Mouse (Mus musculus) heart, postnatal 36 days (tissue): ENCODE data around the gene Tanc2. TPM values are rescaled to one million over a fixed set of nuclear protein-coding genes. Genes with fewer than 3 reads are reported as not detected.

Experiments
- DNase-seq, 2 experiments: peaks; one replicate each; pipeline ENCODE4 v3.0.0; 2021 to 2022
- intact Hi-C: fragments of 180-260 bp; cut with DNase I; formaldehyde crosslinking; loops from one replicate; pipeline ENCODE4 v1.15.1; 2025
- total RNA-seq, 2 experiments: library from RNA; stranded (reverse); gene quantifications; 2 replicates each; pipeline ENCODE4 v1.2.3; 2021

The Tanc2 gene
- total RNA-seq, 2 experiments from 2014 or later = 10.6 to 13.3 TPM

DNA sequence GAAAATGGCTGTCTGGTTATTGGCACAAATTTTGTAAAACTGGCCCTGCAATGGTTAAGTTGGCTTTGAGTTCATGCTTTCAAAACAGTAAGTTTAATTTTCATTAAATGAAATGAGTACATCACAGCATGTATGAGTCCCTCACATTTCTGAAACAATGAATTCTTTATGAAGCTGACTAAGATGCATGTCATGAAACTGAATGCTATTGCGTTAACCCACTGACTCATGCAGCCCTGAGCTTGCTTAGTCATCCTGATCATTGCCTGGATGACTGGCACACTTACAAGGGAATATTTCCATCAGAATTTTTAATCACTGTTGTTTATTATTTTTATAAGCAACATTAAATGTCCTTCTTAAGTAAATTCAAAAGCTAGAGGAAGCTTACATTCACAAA, 233.5 kb downstream of the Tanc2 start:
- intact Hi-C loops = no loop called here
- DNase-seq = no peak

DNA sequence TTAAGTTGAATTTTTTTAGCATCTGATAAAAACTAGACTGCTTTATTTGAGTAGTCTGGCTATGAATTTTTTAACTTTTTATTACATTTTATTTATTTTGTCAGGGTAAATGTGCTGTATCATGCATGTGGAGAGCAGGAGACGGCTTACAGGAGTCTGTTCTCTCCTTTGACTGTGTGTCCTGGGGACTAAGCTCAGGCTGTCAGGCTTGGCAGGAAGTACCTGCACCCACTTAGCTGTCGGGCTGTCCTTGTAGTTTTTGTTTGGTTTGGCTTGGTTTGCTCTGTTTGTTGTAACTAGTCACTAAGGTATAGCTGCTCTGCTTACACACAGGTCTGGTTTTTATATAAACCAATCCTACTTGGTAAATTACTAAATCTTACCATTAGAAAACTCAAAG, 234.0 kb downstream of the Tanc2 start:
- intact Hi-C loops = no loop called here
- no peak for DNase-seq

DNA sequence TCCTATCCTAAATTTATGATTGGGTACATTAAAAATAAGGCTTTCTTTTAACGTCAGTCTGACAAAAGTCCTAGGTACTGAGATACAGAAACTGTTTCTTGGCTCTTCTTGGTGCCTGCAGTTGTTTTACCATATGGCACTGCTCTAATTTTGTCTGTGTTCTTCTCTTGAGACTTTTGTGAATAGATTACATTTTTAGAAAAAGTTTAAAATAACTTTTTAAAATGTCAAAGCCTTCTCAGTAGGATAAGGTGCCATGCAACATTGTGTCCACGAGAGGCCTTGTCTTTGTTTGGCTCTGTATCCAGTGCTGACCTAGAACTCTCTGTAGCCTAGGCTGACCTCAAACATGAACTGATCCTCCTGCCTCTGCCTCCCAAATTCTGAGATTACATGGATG, 238.4 kb downstream of the Tanc2 start:
- no peak for DNase-seq
- intact Hi-C loops = no loop called here

DNA sequence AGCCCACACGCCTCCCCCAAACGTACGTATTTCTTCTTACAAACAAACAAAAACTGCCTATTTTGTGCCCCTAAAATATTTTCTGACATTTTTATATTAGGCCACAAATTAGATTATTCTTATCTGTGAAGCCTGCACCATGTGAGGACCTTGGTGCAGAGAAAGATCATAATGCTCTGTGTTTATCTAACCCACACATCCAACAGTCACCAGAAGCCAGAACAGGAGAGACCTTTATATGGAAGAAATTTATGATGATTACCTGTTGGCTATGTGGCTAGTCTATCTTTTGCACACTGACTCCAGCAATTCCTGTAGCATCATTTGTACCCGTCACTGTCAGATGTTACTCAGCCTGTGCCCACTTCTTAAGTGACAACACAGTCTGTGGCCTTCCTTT, 245.4 kb downstream of the Tanc2 start:
- intact Hi-C loops = no loop called here
- DNase-seq = no peak

DNA sequence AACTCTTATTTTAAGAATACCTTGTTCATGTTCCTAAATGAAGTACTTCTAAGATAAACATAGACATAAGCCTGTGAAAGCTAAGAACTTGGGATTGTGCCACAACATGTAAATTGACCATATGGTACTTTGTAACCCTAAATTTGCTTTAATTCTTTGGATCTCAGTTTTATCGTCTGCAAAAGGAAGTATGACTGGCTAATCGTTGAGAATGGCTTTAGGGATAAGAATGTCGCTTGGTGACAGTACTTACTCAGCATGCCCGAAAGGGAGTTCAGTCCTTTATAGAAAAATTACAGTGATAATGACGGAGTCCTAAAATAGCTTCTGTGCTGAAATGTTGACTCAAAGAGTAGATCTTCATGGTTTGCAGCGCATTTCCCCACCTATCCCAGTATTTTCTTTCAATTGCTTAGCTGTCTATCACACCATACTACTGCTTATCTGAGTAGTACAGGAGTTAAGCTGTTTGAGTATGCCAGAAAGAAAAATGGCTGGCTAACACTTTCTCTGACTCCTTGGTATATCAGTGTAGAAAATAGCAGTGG, 246.6 kb downstream of the Tanc2 start:
- intact Hi-C loops = no loop called here
- DNase-seq = no peak

DNA sequence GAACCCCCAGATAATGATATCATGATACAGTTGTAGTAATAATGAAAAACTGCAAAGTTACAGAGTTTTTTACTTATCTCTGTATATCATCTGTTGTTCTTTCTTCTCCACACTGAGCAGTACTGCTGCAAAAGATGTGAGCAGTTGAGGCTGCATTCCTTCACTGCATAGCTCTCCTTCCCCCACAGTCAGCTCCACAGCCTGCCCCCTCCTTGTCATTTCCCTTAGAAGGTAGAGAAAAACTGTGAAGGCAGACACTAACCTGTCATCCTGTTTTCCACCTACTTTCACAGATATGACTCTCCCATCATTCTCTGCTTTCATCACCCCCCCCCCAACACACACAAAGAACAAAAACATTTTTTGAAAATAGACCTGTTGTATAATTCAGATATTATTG, 248.2 kb downstream of the Tanc2 start:
- intact Hi-C loops = no loop called here
- no peak for DNase-seq

DNA sequence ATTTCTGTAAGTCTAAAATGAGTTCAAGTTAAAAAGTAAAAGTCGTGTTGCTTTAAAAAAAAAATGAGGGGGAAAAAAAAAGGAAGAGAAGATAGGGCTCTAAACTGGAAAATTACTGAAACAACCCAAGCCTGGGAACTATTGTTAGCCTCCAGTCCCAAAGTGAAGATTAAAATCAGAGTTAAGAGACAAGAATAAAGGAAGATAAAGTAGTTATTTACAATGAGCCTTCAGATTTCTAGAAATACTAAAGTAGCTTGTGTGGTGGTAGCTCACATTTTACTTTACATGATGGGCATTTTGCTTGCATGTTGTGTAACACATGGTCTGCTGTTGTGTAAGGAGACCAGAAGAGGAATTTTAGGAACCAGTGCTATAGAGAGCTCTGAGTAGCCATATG, 256.1 kb downstream of the Tanc2 start:
- DNase-seq = no peak
- intact Hi-C loops = no loop called here

DNA sequence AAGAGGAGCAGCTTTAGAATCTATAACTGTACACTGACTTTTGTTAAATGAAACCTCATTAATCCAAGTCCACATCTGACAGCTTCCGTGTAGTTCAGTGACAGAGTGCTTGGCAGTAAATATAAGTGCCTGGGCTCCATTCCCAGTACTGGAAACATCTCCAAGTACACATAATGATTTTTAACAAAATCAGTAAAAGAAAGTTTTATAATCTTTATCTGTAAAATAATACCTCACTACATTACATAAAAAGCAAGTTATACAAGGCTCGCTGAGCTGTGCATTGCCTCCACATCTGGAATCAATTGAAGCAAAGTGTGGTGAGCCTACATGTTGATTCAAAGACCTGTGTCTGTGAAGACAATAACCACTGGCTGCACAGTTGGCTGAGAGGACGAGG, 265.7 kb downstream of the Tanc2 start:
- intact Hi-C loops = loop anchor here (5.0 kb wide), 4 partner anchors 173 to 508 kb away; no protein-coding TSS in a partner anchor
- DNase-seq = no peak

DNA sequence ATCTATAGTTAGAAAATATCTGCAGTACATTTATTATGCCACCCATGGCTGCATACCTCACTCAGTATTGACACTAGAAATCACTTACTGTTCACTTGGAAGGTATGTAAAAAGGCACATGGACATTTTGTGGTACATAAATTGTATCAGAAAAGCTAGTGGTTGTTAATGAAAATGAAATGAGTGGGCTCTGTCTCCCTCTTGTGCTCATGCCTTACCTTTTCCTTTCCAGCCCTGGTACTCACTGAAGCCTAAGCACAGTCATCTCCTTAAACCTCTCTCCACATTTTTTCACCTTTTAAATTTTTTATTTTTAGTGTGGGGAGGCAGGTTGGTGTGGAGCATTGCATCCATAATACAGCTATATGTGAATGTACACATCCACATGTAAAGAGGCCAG, 268.3 kb downstream of the Tanc2 start:
- intact Hi-C loops = loop anchor here (5.0 kb wide), 4 partner anchors 176 to 511 kb away; no protein-coding TSS in a partner anchor
- no peak for DNase-seq

DNA sequence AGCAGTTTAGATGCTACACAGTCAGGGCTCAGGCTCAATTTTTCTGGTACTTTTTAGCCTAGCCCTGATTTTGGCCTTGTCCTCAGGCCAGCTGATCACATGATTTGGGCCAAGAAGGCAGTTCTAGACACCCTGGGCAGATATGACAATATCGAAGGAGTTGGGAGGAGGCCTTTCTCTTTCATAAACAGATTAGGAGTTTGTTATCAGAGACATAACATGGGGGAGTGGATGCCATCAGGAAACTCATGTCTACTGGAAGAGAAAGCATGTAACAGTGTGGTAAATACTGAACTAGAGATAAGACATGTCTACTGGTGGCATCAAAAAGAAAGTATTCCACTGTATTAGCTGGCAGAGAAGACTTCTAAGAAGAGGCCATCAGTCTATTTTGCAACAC, 295.8 kb downstream of the Tanc2 start:
- DNase-seq = no peak
- intact Hi-C loops = no loop called here

DNA sequence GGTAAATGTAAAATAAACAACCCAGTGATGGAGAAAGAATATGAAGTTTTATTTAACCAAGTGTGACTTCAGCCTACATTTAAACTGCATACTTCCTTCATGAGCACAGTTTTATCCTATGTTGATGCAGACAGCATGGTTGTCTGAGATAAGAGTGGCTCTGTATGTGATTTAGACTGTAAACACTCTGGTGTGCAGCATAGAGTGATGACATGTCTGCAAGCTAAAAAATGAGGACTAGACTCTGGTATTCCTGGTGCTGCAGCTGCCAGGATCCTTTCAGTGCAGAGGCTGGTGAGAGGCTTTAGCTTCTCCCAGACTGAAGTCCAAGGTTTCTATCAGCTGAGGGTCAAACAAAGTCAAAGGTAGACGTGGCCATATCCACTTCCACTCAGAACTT, 297.5 kb downstream of the Tanc2 start:
- DNase-seq = no peak
- intact Hi-C loops = no loop called here

DNA sequence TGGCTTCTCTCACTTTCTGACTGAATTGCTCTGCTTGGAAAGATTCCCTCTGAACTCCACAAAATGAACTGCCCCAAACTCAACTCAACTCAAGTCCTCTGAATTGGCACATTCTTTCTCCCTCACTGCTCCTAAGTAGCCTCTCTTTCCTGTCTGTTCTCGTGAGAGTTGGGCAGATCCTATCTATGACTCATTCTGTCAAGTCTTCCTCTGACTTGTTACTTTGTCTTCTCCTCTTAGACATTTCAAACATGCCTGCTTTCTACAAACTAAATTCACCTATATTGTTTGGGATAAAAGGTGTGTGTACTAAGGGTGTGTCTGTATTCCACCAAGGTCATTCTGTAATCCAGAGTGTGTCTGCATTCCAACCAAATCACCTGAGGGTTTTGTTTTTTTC, 309.4 kb downstream of the Tanc2 start:
- no peak for DNase-seq
- intact Hi-C loops = no loop called here

DNA sequence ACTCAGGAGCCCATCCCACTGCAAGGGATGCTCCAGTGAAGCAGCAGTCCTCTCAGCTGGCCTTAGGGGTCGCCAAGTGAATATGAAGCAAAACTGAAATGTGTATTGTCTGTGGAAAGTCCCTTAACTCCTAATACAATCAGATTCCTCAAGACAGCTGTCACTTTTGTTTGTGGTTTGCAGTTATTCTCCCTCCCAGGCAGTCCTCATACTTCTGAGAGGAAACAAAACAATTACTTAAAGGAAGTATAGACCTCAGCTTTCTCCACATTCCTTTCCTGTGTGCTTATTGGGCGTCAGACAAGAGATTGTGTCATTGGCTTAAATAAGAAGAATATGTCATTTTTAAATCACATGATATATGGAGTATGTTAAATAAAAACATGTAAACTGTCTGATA, 311.7 kb downstream of the Tanc2 start:
- DNase-seq = no peak
- intact Hi-C loops = no loop called here

DNA sequence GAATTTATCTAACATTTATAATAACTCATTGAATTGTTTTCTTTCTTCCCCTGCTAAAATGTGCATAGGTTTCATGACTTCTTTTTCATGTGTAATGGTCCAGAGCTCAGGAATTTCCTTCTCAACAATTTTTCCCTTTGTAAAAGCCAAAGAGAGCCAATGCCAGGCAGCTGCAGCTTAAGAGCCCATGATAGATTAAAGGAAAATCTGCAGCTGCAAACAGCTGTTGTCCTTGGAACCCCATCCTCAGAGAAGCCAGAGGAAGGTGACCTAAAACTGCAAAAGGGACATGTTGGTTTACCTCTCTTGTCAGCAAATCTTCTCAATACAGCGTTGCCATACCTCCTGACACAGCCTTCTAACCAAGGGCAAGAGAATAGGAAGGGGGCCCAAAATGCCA, 313.2 kb downstream of the Tanc2 start:
- intact Hi-C loops = no loop called here
- peak in 1 of 2 experiments; percentile 25 for DNase-seq

DNA sequence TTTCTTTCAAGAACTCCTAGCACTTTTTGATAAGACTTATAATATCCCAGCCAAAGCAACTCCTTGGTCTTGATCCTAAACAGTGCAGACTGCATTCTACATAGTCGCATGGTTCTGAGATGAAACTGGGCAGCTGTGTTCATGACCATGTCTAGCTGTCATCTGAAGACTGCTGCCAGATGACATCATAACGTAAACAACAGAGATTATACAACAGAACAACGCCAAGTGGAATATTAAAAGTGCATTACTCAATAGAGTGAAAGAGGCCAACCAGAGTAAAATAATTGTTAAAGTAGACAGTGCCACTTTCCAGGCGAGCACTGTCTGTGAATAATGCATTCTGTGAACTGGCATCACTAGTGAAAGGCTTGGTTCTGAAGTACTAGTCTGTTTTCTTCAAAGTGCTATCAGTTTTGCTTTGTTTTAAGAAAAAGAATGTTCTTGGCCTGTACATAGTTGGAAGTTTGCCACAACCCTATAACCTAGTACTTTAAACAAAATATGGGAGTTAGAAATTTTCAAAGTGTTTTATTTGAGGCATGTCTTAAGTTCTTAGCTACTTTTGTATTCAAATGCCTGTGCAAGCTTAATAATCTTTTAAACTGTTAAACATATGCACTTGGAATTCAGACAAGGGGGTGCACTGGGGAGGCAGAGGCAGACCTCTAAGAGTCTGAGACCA, 315.9 kb downstream of the Tanc2 start:
- DNase-seq = no peak
- intact Hi-C loops = no loop called here

DNA sequence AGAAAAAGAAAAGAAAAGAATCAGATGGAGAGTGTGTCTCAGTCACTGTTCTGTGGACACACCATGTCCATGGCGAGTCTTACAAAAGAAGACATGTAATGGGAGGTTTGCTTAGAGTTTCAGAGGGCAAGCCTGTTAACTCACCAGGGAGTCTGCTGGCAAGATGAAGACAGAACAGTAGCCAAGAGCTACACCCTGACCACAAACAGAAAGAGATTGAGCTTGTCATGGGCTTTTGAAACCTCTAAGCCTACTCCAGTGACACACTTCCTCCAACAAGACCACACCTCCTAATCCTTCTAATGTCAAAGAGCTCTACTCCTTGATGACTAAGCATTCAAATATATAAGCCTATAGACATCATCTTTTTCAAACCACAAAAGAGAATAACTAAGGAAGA, 317.6 kb downstream of the Tanc2 start:
- intact Hi-C loops = no loop called here
- no peak for DNase-seq

DNA sequence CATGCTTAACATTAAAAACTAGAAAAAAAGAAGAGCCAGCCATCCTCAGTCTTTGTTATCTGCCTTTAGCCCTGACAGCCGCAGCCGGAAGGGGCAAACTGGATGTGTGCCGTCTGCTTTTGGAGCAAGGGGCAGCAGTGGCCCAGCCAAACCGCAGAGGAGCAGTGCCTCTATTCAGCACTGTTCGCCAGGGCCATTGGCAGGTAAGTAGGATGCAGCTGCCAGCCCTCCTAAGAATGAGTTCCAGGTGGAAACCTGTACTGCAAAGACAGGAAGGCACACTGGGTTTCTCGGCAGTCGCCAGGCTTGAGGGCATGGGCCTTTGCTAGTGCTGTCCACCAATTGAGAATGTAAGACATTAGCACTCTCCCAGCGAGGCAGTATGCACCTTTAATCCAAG, 319.1 kb downstream of the Tanc2 start:
- DNase-seq = no peak
- intact Hi-C loops = no loop called here

DNA sequence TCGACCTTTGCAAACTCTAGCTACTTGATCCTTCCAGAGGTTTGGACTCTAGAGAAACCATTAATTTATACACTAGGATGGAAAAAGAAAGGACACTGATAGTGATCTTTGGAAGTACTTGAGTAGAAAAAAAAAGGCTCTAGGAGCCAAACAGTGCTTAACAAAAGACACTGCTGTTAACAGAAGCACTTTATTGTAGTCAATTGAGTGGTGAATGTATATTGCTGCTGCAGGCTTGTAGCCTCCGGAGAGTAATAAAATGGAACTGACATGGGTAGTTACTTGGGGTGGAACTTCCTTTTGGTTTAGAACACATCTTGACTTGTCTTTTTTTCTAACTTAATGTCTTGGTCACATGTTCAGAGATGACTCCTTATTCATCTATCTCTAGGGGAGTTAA, 319.8 kb downstream of the Tanc2 start:
- DNase-seq = no peak
- intact Hi-C loops = loop anchor here (2.0 to 5.0 kb wide), 3 partner anchors 225 to 639 kb away; no protein-coding TSS in a partner anchor

DNA sequence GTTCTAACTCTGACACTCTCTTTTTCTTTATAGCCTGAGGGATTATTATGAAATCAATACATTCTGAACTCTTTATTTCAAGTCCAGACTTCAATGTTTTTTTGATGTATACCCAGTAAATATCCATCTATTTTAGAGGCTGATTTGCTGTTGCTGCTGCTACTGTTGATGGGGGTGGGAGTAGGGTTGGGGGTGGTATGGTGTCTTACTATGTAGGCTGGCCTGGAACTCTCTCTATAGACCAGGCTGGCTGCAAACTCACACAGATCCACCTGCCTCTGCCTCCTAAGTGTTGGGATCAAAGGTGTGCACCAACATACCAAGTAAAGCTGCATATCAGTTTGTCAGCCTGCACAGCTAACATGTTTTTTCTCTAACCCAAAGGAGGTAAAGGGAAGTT, 321.4 kb downstream of the Tanc2 start:
- DNase-seq = no peak
- intact Hi-C loops = loop anchor here (2.0 to 5.0 kb wide), 3 partner anchors 226 to 640 kb away; no protein-coding TSS in a partner anchor

DNA sequence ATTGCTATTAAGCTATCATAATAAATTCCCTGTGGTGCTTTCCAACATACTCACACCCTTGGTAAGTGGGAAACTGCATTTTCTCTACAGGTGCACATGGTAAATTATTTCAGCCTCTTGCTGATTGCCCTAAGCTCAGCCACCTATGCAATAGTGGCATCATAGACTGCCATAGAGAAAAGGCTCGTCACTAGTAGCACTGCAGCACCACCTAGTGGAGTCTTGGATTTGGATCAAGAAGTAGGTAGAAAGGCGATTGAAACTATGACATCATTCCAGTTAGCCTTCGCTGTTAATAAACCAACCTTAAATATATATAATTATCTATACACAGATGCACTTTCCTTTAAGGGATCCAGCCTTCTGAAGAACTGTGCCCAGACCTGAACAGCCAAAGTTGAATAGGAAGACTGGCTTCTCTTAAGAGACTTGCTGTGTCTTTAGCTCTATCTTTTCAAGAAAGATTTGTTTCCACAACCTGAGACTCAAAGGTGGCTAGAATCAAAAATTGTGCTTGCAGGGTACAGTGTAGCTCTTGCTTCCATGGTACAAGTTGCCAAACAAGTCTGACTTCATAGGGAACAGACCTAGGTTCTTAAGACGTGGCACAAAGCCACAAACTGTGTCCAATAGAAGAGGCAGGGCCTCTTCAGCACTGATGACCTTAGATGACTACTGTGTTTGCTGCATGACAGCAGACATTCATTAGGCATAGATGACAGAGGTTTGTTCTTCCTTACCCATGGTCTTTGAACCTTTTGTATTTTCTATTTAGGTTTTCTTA, 322.0 kb downstream of the Tanc2 start:
- intact Hi-C loops = loop anchor here (1.0 to 5.0 kb wide), 5 partner anchors 227 to 641 kb away; no protein-coding TSS in a partner anchor
- peak; percentile 67 to 74 for DNase-seq

DNA sequence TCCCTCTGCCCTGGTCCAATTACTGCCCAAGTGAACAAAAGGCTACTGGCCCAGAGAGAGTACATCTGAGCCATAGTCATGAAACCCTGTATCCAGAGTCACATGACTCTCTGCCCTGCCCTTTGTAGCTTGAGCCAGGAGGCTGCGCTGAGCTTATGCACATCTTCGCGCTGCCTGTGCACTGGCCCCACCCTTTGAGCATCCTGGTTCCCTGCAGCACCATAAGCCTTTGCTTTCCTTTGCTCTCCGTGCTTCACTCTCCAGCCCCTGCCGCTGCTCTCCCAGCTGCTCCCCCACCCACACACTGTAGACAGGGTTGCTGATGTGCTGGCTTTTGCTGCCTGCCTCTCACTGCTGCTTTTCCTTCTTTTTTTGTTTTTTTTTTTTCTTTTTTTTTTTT, 323.8 kb downstream of the Tanc2 start:
- DNase-seq = no peak
- intact Hi-C loops = loop anchor here (2.0 to 5.0 kb wide), 2 partner anchors 321 to 551 kb away; no protein-coding TSS in a partner anchor
